Comparison of ENCODE assay signal across 8 mouse cellular contexts in genomic region chr17:28648607-28649370, GRCm38 (mm10). TPM values are rescaled to one million over a fixed set of nuclear protein-coding genes. Genes with fewer than 3 reads are reported as not detected.
DNase-seq lines count a peak whose midpoint lies in the region; ATAC-seq and TF ChIP-seq lines count a peak whose summit lies in the region.

No protein-coding gene starts in this region.

- no peak overlapping the region for H3K4me3 ChIP-seq in testis, adult 2 months (ENCODE audit: control insufficient read depth, low read depth, low read length)
- no peak overlapping the region for H3K4me3 ChIP-seq in cortical plate, adult 2 months (ENCODE audit: insufficient read depth, low read length)

- peak; percentile 54; the same call in 1 of the 2 replicates for ATAC-seq in megakaryocyte, adult 5-6 weeks (ENCODE audit: poor library complexity, severe bottlenecking)

- H3K27ac ChIP-seq in testis, adult 2 months (ENCODE audit: control insufficient read depth, insufficient read depth, low read depth, low read length): no peak overlapping the region
- H3K27ac ChIP-seq in cortical plate, adult 2 months (ENCODE audit: insufficient read depth, low read length): no peak overlapping the region

- no peak for TF ChIP-seq POLR2A in testis, adult 2 months (IDR thresholded peaks at IDR 0.05; ENCODE audit: control insufficient read depth, low read depth, low read length)
- no peak for TF ChIP-seq POLR2A in cortical plate, adult 2 months (IDR thresholded peaks at IDR 0.05; ENCODE audit: extremely low read depth, insufficient read depth, low read length)

- H3K36me3 ChIP-seq in testis, adult 2 months (ENCODE audit: control insufficient read depth, insufficient read depth, low read length): peaks cover 5% of the 10 kb centered on the region

- peak; percentile 37; the same call in 1 of the 2 replicates for TF ChIP-seq CTCF in testis, adult 2 months (IDR thresholded peaks at IDR 0.05; ENCODE audit: control insufficient read depth, insufficient read depth, insufficient replicate concordance, low read depth, low read length)
- TF ChIP-seq CTCF in cortical plate, adult 2 months (IDR thresholded peaks at IDR 0.05; ENCODE audit: extremely low read depth, insufficient read depth, low read length): peak; percentile 83

- H3K27me3 ChIP-seq in testis, adult 2 months (ENCODE audit: control insufficient read depth, insufficient read depth, low read length): no peaks in the 10 kb centered on the region

- no peaks in the 10 kb centered on the region for H3K4me1 ChIP-seq in testis, adult 2 months (ENCODE audit: control insufficient read depth, insufficient read depth, low read length)
- H3K4me1 ChIP-seq in cortical plate, adult 2 months (ENCODE audit: control insufficient read depth, insufficient read depth, low read length): peaks cover 1% of the 10 kb centered on the region; the same call in 1 of the 2 replicates

- DNase-seq in cerebellum, adult 18-20 months: peak; percentile 33 to 35
- no peak for DNase-seq in cerebellum, adult 8-10 months
- DNase-seq in testis, postnatal 14 days (ENCODE audit: low spot score): no peak
- peak; percentile 43 to 79 for DNase-seq in kidney, postnatal 36 days
- DNase-seq in testis, postnatal 10 days (ENCODE audit: low spot score): peak; percentile 76

RNA-seq across cellular contexts. Expression of gene Srpk1, which starts 26.3 kb away (rescaled TPM):
- polyA plus RNA-seq in testis, adult 2 months (2012; rRNA removed): 167 and 171 TPM in 2 replicates
- 68.5 and 70.7 TPM in 2 replicates for polyA plus RNA-seq in cortical plate, adult 2 months (2012; rRNA removed)
- total RNA-seq in megakaryocyte, adult 5-6 weeks (2015): 53.0 and 66.9 TPM in 2 replicates
- 66.9 and 70.8 TPM in 2 replicates for total RNA-seq in megakaryocyte, adult 5-6 weeks (2017)

RNA-seq across cellular contexts. Expression of gene Slc26a8, which starts 41.2 kb away (rescaled TPM):
- 170 and 188 TPM in 2 replicates for polyA plus RNA-seq in testis, adult 2 months (2012; rRNA removed)
- polyA plus RNA-seq in cortical plate, adult 2 months (2012; rRNA removed): 10.7 and 12.0 TPM in 2 replicates
- total RNA-seq in megakaryocyte, adult 5-6 weeks (2015): 0.52 and 0.58 TPM in 2 replicates
- 0.33 TPM in 1 of 2 replicates, not detected in the other for total RNA-seq in megakaryocyte, adult 5-6 weeks (2017)

RNA-seq across cellular contexts. Expression of gene Mapk14, which starts 42.3 kb away (rescaled TPM):
- 10.9 and 14.2 TPM in 2 replicates for polyA plus RNA-seq in testis, adult 2 months (2012; rRNA removed)
- polyA plus RNA-seq in cortical plate, adult 2 months (2012; rRNA removed): 125 and 127 TPM in 2 replicates
- 163 and 164 TPM in 2 replicates for total RNA-seq in megakaryocyte, adult 5-6 weeks (2015)
- 143 and 160 TPM in 2 replicates for total RNA-seq in megakaryocyte, adult 5-6 weeks (2017)

Comparison
In these comparisons a context has a peak if more than half of its experiments do, and no peak if none do; other contexts are left out.
1. DNase-seq: peak in cerebellum, adult 18-20 months (2 of 2), kidney, postnatal 36 days (2 of 2) and testis, postnatal 10 days (single experiment); none in cerebellum, adult 8-10 months (single experiment) and testis, postnatal 14 days (single experiment).
2. RNA of gene Slc26a8, which starts 41.2 kb away (polyA plus RNA-seq): 170 to 188 TPM in testis, adult 2 months; 10.7 to 12.0 TPM in cortical plate, adult 2 months; every median in the first group is over 10 times any median in the second.